Mouse (Mus musculus) midbrain, postnatal 0 days (tissue): ENCODE measurements around the gene Morc3. TPM values are rescaled to one million over a fixed set of nuclear protein-coding genes. Genes with fewer than 3 reads are reported as not detected.

ENCODE experiments used
- ATAC-seq: fragments of 200-750 bp; cut with Nextera tagmentation; 2 replicates; pipeline ENCODE4 v1.8.0; 2017; ENCODE audit warnings: moderate number of reproducible peaks, mild to moderate bottlenecking, moderate TSS enrichment, moderate library complexity; ENCODE audit not compliant: low FRiP score
- DNase-seq: peaks from one replicate; pipeline ENCODE4 v3.0.0-alpha.2; 2015; ENCODE audit warnings: low spot score
- H3K27ac ChIP-seq: fragments of 300-500 bp; sonication (generic); 2 replicates; pipeline ENCODE4 v1.5.1; 2014; ENCODE audit warnings: low read depth, mild to moderate bottlenecking, low read length, mixed read lengths
- H3K27me3 ChIP-seq: fragments of 300-500 bp; sonication (generic); 2 replicates; pipeline ENCODE4 v1.6.1; 2014; ENCODE audit warnings: low read length, control low read depth, mixed read lengths; ENCODE audit not compliant: insufficient read depth
- H3K36me3 ChIP-seq: fragments of 300-500 bp; sonication (generic); 2 replicates; pipeline ENCODE4 v1.6.1; 2014; ENCODE audit warnings: low read length, control low read depth, mixed read lengths; ENCODE audit not compliant: insufficient read depth
- H3K4me1 ChIP-seq: fragments of 300-500 bp; sonication (generic); 2 replicates; pipeline ENCODE4 v1.6.1; 2014; ENCODE audit warnings: mild to moderate bottlenecking, control low read depth, antibody characterized with exemption, low read length, mixed read lengths; ENCODE audit not compliant: insufficient read depth
- H3K4me2 ChIP-seq: fragments of 300-500 bp; sonication (generic); 2 replicates; pipeline ENCODE4 v1.6.1; 2014; ENCODE audit warnings: low read depth, mild to moderate bottlenecking, low read length, mixed read lengths; ENCODE audit not compliant: poor library complexity, severe bottlenecking
- H3K4me3 ChIP-seq: fragments of 300-500 bp; sonication (generic); 2 replicates; pipeline ENCODE4 v1.5.1; 2014; ENCODE audit warnings: low read depth, mild to moderate bottlenecking, low read length, moderate library complexity
- H3K9ac ChIP-seq: fragments of 300-500 bp; sonication (generic); replicated peaks from 2 replicates; pipeline ENCODE4 v1.6.1; 2014; ENCODE audit warnings: mild to moderate bottlenecking, low read length, moderate library complexity, mixed read lengths; ENCODE audit not compliant: poor library complexity, severe bottlenecking
- H3K9me3 ChIP-seq: fragments of 300-500 bp; sonication (generic); 2 replicates; pipeline ENCODE4 v1.6.1; 2016; ENCODE audit warnings: low read length, control low read depth
- CTCF ChIP-seq: IDR thresholded peaks from 2 replicates; pipeline ENCODE4 v1.5.1; 2016; ENCODE audit warnings: antibody characterized with exemption, mild to moderate bottlenecking
- WGBS: fragments of 180-500 bp; shearing (Covaris S2); extraction: QIAGEN DNeasy Blood & Tissue Kit; methylation state at CpG from one replicate; pipeline ENCODE4 v1.1.7; 2014; 5-methylcytosine and 5-hydroxymethylcytosine counted together
- polyA plus RNA-seq: library from polyadenylated mRNA; unstranded; fragments of >200 nt; fragmentation: Nextera tagmentation; extraction: Ambion mirVana; gene quantifications from 2 replicates; pipeline ENCODE4 v1.2.1, GENCODE M21; 2015
- total RNA-seq: library from RNA; depleted of rRNA; stranded (reverse); fragments of >200 nt; gene quantifications from 2 replicates; pipeline ENCODE4 v1.2.3, GENCODE M21; 2014

The Morc3 gene
- total and polyA plus RNA-seq, 2 experiments from 2014 or later = 24.4 to 31.8 TPM

DNA sequence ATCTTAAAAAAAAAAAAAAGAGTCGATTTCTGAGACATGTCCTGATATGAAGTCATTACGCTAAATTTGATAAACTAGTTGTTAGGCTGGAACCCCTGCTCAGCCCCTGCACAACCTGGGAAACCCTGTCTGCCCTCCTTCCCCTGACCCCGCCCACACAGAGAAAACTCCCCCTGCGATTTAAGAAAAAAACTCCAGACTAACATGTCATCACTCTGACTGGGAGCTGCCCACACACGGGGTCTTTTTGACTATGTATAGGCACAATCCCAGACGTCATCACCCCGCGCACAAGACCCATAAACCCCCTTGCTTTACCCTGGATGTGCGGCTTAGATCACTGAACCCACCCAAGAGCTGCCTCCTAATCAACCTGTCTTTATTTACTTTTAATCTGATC lies 1.9 kb upstream of the Morc3 start:
- Histone ChIP-seq H3K4me1 (peaks cover 6% of the 10 kb centered on the region), H3K27me3 (no peaks in the 10 kb centered on the region; the same call in 1 of the 2 replicates), H3K4me3 (no peak overlapping the region), H3K9me3 (no peaks in the 10 kb centered on the region), H3K4me2 (no peak overlapping the region), H3K9ac (no peak overlapping the region), H3K27ac (no peak overlapping the region), H3K36me3 (no peaks in the 10 kb centered on the region)
- WGBS = 90% methylated on average over 9 of the region's 9 CpGs
- no peak for ATAC-seq
- DNase-seq = no peak
- no peak for TF ChIP-seq CTCF

- no peak for TF ChIP-seq CTCF
- H3K4me3 ChIP-seq = no peak overlapping the region
- no peak for ATAC-seq
- H3K9me3 ChIP-seq = no peaks in the 10 kb centered on the region
- H3K27ac ChIP-seq = no peak overlapping the region
- no peak overlapping the region for H3K4me2 ChIP-seq
- no peaks in the 10 kb centered on the region; the same call in 1 of the 2 replicates for H3K27me3 ChIP-seq
- WGBS = 63% methylated on average over 5 of the region's 5 CpGs
- no peak for DNase-seq
- H3K9ac ChIP-seq = no peak overlapping the region
- H3K36me3 ChIP-seq = no peaks in the 10 kb centered on the region
- H3K4me1 ChIP-seq = peaks cover 6% of the 10 kb centered on the region
Observed at GRCm38 (mm10) chr16:93830916-93831315, 1.0 kb upstream of the Morc3 start.

GRCm38 (mm10) chr16:93832451-93833276 lies 743 bp downstream of the Morc3 start:
- DNase-seq (no peak), ATAC-seq (peak; percentile 69)
- H3K4me1 ChIP-seq = peaks cover 6% of the 10 kb centered on the region
- no peaks in the 10 kb centered on the region for H3K9me3 ChIP-seq
- H3K27ac ChIP-seq = peak overlapping the region; percentile 96
- no peaks in the 10 kb centered on the region for H3K36me3 ChIP-seq
- no peaks in the 10 kb centered on the region; the same call in 1 of the 2 replicates for H3K27me3 ChIP-seq
- peak overlapping the region; percentile 92 for H3K9ac ChIP-seq
- WGBS = under 1% methylated on average over 36 of the region's 69 CpGs
- no peak for TF ChIP-seq CTCF
- peak overlapping the region; percentile 66 for H3K4me3 ChIP-seq
- H3K4me2 ChIP-seq = peak overlapping the region; percentile 76

GRCm38 (mm10) chr16:93833551-93833950 lies 1.6 kb downstream of the Morc3 start:
- no peaks in the 10 kb centered on the region for H3K36me3 ChIP-seq
- ATAC-seq (no peak), DNase-seq (no peak)
- H3K27ac ChIP-seq = no peak overlapping the region
- TF ChIP-seq CTCF = no peak
- H3K9ac ChIP-seq = no peak overlapping the region
- H3K4me1 ChIP-seq = peaks cover 6% of the 10 kb centered on the region
- H3K27me3 ChIP-seq = no peaks in the 10 kb centered on the region; the same call in 1 of the 2 replicates
- WGBS = 88% methylated on average over 6 of the region's 6 CpGs
- peak overlapping the region; percentile 76 for H3K4me2 ChIP-seq
- H3K4me3 ChIP-seq = peak overlapping the region; percentile 66; the same call in 1 of the 2 replicates
- H3K9me3 ChIP-seq = no peaks in the 10 kb centered on the region

- DNase-seq (no peak), ATAC-seq (no peak)
- no peak for TF ChIP-seq CTCF
- no peaks in the 10 kb centered on the region for H3K27me3 ChIP-seq
- H3K27ac ChIP-seq = no peak overlapping the region
- no peak overlapping the region for H3K4me2 ChIP-seq
- H3K4me1 ChIP-seq = peaks cover 6% of the 10 kb centered on the region
- H3K9me3 ChIP-seq = no peaks in the 10 kb centered on the region
- H3K36me3 ChIP-seq = no peaks in the 10 kb centered on the region
- 93% methylated on average over 2 of the region's 2 CpGs for WGBS
- no peak overlapping the region for H3K4me3 ChIP-seq
- no peak overlapping the region for H3K9ac ChIP-seq
Observed at GRCm38 (mm10) chr16:93834076-93834475, 2.2 kb downstream of the Morc3 start.

DNA sequence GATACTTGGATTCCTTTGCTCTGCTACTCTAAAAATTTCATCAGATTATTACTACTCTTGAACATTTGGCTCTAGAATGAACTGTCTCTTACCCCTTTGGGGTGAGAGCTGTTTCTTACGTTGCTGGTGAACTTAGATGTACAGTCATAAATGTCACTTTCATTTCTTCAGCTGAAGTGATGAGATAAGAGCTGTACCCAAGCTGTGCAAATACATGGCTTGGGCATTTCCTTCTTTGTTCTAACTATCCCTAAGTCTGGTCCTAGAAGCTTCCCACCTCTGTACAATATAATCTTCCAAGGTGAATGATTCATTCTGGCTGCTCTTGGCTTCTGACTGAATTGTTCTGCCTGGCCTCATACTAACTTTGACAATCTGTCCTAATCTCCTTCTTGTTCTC lies 7.1 kb downstream of the Morc3 start:
- Histone ChIP-seq H3K27ac (no peak overlapping the region), H3K4me2 (no peak overlapping the region), H3K36me3 (no peaks in the 10 kb centered on the region), H3K27me3 (no peaks in the 10 kb centered on the region), H3K4me3 (no peak overlapping the region), H3K9ac (no peak overlapping the region), H3K4me1 (peaks cover 1% of the 10 kb centered on the region; the same call in 1 of the 2 replicates), H3K9me3 (no peaks in the 10 kb centered on the region)
- no peak for TF ChIP-seq CTCF
- DNase-seq = no peak
- no peak for ATAC-seq
- 94% methylated on average over 1 of the region's 1 CpGs for WGBS
